Mouse (Mus musculus): ENCODE measurements around the gene Atp1a3. TPM values are rescaled to one million over a fixed set of nuclear protein-coding genes. Genes with fewer than 3 reads are reported as not detected.

Atp1a3 gene
- polyA plus RNA-seq, 1 experiment, result 0.12 TPM

DNA sequence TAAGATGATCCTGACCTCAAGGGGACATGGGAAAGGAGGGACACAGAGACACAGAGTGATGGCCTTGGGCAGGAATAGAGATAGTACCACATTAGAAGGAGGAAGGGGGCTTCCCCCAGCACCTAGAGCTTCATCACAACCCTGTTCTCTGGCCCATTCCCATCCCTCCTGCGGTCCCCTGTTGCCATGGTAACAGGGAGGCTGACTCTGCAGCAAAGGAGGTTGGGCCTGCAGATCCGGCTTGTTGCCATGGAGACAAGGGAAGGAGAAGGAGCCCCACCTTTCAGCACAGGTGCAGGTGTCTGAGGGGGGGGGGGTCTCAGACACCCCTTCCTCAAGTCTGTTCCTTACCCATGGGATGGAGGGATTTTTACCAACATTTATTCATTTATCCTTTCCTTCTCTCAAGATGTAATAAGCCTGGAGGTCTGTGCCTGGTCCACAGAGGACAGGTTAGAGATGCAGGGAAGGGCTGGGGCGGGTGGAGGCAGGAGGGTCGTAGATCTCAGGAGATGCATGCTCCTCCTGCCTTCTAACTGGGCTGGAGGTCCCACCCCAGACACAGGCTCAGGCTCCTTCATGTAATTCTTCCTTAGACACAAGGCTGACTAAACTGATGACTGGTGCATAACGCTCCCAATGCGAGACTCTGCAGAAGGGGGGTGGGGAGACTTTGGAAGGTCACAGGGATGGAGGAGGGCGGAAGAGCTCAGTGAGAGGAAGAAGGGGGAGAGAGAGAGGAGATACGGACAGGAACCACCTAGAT is 2.0 kb upstream of the Atp1a3 start:
- TF ChIP-seq GATA1 (IDR thresholded peaks at IDR 0.05; ENCODE audit: low read length), result no peak

DNA sequence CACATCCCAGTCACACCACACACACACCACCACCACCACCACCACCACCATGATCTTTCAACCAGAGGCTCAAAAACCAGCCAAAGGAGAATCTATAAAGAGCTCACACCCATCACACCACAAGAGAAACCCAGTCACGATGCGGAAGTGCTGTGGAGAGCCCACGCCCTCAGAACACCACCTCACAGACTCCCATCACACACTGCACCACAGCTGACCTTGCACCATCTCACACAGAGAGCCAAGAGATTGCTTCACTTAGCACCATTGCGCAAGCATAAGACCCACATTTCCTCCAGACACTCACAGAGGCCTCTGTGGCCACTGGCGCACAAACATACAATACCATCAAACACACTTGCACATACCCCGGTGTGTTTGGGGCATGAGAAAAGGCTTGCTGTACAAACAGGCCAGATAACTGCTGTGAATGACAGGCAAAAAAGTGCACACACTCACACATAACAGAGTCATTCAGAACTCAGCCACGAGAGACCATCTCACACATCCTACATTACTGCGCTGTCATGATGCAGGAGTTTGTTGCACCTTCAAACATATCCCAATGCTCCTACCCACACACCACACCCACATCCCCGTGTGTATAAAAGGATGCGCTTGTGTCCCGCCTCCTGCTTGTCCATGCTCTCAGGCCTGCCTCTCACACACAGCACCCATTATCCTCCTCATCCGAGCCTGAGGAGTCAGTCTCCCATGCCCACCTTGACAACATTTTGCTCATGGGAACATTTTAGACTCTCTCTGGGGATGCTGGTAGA is 1.0 kb upstream of the Atp1a3 start:
- TF ChIP-seq GATA1 (IDR thresholded peaks at IDR 0.05; ENCODE audit: low read length), result no peak

DNA sequence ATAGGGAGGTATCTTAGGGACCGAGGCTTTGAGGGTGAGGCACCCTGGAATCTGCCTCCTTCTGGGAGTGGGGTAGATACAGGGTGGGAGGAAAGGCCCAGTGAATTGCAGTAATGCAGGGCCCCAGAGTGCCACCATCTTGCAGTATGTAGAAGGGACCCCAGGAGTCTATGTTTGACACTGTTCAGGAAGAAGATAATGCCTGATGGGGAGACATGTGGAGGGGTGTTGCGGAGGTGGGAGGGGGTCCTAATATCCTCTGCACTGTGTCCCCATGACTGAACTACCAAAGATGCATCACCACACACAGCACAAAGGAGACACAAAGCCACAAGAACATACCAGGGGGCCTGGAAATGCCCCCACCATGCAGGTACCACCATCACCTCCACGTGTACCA is 413 bp upstream of the Atp1a3 start:
- TF ChIP-seq GATA1 (IDR thresholded peaks at IDR 0.05; ENCODE audit: low read length), result no peak

DNA sequence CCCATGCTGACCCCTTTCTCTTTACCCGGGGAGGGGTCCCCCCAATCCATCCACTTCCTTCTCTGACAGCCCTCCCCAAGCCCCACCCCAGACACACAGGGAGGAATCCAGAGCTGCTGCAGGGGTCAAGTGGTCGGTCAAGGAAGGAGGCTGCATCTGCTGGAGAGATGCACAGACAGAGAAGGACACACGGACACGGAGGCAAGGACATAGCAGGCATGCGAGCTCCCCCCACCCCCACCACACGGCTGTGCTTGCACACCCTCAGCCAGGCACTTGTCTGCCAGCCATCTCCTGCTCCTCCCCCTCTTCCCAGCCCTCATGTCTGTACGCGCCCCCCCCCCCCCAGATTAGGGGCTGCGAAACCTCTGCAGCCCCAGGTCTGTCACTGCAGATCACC is 952 bp downstream of the Atp1a3 start:
- no peak for TF ChIP-seq GATA1 (IDR thresholded peaks at IDR 0.05; ENCODE audit: low read length)

DNA sequence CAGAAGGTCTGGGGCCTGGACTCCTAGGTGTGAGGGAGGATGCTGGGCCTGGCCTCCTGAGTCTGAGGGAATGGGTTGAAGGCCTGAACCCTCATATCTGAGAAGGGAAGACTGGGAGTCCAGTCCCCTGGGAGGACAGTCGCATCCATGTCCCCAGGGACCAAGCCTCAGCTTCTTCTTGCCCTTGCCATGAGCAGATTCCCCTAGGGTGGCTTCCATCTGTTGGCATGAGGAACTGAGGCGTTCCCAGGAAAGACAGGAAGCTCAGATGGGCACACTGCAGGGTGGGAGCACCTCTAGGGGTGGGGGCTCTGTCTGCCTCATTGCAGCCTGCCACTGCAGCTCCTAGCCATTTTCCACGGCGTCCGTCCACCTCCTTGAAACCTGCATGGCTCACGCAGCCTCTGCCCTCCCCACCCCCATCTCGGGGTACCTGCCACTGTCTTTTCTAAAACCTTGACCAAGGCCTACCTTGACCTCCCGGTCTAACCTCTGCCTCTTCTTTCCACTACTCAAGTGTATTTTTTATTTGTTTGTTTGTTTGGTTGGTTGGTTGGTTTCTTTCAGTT is 1.9 kb downstream of the Atp1a3 start:
- no peak for TF ChIP-seq GATA1 (IDR thresholded peaks at IDR 0.05; ENCODE audit: low read length)

DNA sequence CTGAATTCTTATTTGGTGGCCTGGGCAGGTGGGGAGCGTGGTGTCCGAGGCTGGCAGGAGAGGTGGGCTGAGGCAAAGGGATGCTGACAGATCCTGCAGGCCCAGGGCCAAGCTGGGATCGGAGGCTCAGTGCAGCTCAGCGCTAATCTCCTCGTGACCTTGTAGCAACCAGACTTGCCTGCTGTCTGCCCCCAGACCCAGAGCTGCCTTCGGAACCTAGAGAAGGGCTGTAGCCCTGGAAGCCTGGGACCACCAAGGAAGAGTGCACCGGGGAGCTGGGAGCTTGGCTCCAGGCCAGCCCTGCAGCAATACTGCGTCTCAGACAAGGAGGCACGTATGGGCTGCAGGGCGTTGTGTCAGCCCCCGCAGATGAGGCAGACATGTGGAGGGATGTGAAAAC is 2.5 kb downstream of the Atp1a3 start:
- TF ChIP-seq GATA1 (IDR thresholded peaks at IDR 0.05; ENCODE audit: low read length), result no peak

DNA sequence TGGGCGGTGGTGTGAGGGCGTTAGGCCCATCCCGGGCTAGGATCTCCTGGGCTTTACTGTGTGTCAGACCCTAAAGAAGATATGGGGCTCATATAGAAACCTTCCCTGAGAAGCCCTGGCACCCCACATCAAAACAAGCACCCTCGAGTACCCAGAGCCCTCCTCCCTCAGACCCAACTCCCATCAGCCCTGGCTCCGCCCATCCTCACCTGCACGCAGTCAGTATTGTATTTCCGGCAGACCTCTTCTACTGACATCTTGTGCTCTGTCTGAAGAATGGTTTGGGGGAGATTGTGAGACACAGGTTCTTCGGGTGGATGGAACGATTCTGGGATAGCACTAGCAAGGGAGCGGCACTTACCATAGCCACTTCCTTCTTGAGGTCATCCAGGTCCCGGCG is 5.0 kb downstream of the Atp1a3 start:
- TF ChIP-seq GATA1 (IDR thresholded peaks at IDR 0.05; ENCODE audit: low read length), result no peak

DNA sequence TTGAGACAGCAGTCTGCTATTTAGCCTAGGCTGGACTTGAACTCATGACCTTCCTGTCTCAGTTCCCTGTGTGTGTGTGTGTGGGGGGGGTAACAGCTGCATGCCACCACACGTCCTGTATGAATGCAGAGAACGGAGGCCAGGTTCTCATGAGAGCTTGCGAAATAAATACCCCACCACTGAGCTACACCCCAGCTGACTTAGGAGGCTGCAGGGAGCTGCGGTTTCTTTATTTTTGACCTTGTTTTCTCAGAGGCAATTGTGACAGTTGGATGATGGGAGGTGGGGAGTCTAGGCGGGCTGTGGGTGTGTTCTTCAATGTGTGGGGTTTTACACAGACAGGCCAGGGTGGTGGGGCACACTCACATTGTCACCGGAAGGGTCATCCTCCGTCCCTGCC is 5.5 kb downstream of the Atp1a3 start:
- no peak for TF ChIP-seq GATA1 (IDR thresholded peaks at IDR 0.05; ENCODE audit: low read length)

DNA sequence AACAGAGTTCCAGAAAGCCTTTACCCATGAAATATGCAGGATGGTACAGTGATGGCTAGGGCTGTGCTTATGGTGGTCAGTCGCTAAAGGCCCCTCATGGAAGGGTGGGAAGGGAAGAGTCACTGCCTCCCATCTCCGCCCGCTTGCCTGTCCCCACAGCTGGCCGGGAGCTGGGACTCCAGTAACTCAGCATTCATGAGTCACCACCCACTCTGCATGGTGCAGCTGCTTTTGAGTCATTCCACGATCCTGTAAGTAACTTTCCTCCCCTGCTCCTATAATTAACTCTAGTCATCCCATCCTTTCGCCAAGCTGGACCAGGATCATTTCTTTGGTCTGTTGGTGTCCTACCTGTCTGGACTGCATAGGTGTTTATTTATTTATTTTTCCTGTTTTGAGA is 12.7 kb downstream of the Atp1a3 start:
- TF ChIP-seq GATA1 (IDR thresholded peaks at IDR 0.05; ENCODE audit: low read length), result no peak

DNA sequence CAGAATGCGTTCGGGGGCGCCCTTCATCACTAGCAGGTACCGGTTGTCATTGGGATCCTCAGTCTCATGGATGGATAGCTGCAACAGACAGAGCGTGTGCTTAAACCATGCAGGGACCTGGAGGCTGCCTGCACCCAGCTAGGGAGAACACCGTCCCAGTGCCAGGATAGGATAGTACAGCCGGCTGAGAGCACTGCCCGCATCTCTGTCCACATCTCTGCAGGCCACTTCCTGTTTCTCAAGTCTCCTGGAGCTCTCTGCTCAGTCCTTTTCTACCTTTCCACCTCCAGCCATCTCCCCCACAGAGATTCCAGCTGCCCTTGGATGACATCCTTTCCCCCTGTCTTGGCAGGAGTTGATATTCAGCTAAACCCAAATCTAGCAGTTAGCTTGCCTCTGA is 15.3 kb downstream of the Atp1a3 start:
- TF ChIP-seq GATA1 (IDR thresholded peaks at IDR 0.05; ENCODE audit: low read length), result no peak

DNA sequence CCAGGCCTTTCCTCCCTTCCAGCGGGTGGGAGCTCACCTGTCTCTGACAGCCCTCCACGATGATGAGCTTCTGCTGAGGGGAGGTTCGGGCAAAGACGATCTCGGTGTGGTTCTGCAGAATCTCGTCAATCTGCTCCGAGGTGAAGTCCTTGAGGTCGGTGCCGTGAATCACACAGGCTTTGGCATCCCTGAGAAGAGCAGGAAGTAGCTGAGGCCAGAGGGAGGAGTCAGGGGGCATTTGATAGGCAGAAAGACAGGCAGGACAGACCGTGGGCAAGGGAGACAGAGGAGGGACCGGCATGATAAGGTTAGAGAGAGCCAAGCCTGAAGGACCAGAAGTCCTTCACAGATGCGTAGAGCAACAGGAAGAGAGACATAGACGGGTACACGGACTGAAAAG is 17.8 kb downstream of the Atp1a3 start:
- no peak for TF ChIP-seq GATA1 (IDR thresholded peaks at IDR 0.05; ENCODE audit: low read length)

DNA sequence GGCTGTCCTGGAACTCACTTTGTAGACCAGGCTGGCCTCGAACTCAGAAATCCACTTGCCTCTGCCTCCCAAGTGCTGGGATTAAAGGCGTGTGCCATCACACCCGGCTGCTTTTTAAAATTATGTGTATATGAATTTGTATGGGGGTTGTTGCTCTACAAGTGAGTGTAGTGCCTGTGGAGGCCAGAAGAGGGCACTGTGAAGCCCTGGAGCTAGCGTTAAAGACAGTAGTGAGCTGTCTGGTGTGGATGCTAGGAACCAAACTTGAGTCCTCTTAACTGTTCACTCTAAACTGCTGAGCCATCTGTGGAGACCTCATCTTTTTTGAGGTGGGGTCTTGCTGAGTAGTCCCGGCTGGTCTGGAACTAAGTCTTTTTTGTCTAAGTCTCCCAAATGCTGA is 20.0 kb downstream of the Atp1a3 start:
- TF ChIP-seq GATA1 (IDR thresholded peaks at IDR 0.05; ENCODE audit: low read length), result no peak

DNA sequence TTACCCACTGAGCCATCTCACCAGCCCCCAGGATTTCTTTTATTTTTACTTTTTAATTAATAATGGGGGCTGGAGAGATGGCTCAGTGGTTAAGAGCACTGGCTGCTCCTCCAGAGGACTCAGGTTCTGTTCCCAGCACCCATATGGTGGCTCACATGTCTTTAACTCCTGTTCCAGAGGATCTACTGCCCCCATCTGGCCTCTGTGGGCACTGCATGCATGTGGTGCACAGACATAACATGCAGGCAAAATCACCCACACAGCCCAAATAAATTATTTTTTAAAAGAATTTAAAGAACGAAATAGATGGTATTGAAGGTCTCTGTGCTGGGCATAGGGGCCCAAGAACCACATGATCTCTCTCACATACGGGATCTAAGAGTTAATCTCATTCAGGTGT is 21.5 kb downstream of the Atp1a3 start:
- TF ChIP-seq GATA1 (IDR thresholded peaks at IDR 0.05; ENCODE audit: low read length), result no peak

DNA sequence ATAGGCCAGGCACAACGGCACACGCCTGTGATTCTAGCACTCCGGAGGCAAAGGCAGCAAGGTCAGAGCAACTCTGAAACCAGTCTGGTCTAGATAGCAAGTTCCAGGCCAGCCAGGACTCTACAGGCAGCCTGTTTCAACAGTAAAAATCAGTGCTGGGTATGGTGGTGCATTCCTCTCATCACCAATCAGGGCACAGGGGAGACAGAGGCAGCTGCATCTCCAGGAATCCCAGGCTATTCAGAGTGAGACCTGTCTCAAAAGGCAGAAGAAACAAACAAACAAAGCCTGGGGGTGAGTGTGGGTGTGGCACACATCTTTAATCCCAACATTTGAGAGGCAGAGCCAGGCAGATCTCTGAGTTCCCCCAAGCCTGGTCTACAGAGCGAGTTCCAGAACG is 22.4 kb downstream of the Atp1a3 start:
- TF ChIP-seq GATA1 (IDR thresholded peaks at IDR 0.05; ENCODE audit: low read length), result no peak

DNA sequence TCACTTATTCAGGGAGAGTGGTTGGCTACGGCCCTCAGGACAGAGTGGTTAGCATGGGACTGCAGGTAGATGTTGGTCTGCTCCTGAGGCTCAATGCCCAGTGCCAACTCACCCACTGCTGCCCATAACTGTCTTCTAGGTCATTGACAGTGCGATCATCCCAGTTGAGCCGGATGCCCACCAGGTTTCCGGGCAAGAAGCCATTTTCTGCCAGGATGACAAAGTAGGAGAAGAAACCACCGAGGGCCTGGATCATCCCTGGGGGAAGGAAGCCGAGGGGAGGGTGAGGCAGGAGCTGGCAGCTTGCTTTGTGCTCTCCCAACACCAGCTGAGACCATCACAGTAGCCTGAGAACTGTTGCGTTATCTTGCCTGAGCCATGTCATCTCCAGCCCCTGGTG is 25.3 kb downstream of the Atp1a3 start:
- no peak for TF ChIP-seq GATA1 (IDR thresholded peaks at IDR 0.05; ENCODE audit: low read length)

DNA sequence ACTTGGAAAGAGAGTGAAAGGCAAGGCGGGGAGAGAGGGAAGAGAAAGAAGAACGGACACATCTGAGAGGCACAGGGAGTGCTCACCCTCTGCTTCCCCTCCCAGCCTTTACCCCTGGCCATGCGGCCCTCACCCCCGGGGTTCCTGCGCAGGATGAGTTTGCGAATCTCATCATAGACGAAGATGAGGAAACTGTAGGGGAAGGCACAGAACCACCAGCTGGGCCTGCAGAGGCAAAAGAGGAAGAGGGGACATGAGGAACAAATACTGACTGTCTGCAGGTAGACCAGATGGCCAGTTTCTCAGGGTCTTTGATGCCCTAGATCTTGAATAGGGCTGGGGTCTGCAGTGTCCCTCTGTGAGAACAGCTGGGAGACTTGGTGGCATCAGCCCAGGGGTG is 27.0 kb downstream of the Atp1a3 start:
- no peak for TF ChIP-seq GATA1 (IDR thresholded peaks at IDR 0.05; ENCODE audit: low read length)

Measured in G1E-ER4 (cell line).